Mouse (Mus musculus) G1E (cell line): Measurements from ENCODE around the gene Bcap31. TPM values are rescaled to one million over a fixed set of nuclear protein-coding genes. Genes with fewer than 3 reads are reported as not detected.

Experiments used
- ATAC-seq: 2 replicates; pipeline ENCODE4 v1.8.0; 2016; ENCODE audit warnings: mild to moderate bottlenecking; ENCODE audit not compliant: insufficient number of reproducible peaks, poor library complexity, low FRiP score, severe bottlenecking; ENCODE audit errors: extremely low read depth
- DNase-seq: peaks from one replicate; pipeline ENCODE4 v3.0.0; 2012; ENCODE audit warnings: low spot score
- H3K27me3 ChIP-seq: 2 replicates; pipeline ENCODE4 v1.6.1; 2012; ENCODE audit warnings: mild to moderate bottlenecking, low read length, inconsistent platforms; ENCODE audit not compliant: insufficient read depth
- H3K36me3 ChIP-seq: replicated peaks from 2 replicates; pipeline ENCODE3; 2012; ENCODE audit warnings: mild to moderate bottlenecking, inconsistent platforms
- H3K4me1 ChIP-seq: 2 replicates; pipeline ENCODE4 v1.6.1; 2012; ENCODE audit warnings: low read depth, low read length, inconsistent platforms, mixed read lengths; ENCODE audit not compliant: insufficient read depth
- H3K4me3 ChIP-seq: 2 replicates; pipeline ENCODE4 v1.5.1; 2012; ENCODE audit warnings: low read depth, mild to moderate bottlenecking, inconsistent platforms, low read length, moderate library complexity, mixed read lengths
- H3K9me3 ChIP-seq: replicated peaks from 2 replicates; pipeline ENCODE4 v1.6.1; 2012; ENCODE audit warnings: inconsistent platforms
- CTCF ChIP-seq: IDR thresholded peaks from 2 replicates; pipeline ENCODE4 v1.5.1; 2012; ENCODE audit warnings: low read depth, low read length, inconsistent platforms, mixed read lengths
- GATA1 ChIP-seq: IDR thresholded peaks from 2 replicates; pipeline ENCODE4 v1.6.1; 2012; ENCODE audit warnings: borderline replicate concordance, low read length, inconsistent platforms, mixed read lengths
- GATA2 ChIP-seq: IDR thresholded peaks from 2 replicates; pipeline ENCODE4 v1.6.1; 2012; ENCODE audit warnings: low read depth, low read length, inconsistent platforms, borderline replicate concordance
- POLR2AphosphoS5 ChIP-seq: IDR thresholded peaks from 2 replicates; pipeline ENCODE4 v1.6.1; 2012; ENCODE audit warnings: low read depth, low read length, inconsistent platforms; ENCODE audit not compliant: insufficient replicate concordance
- TAL1 ChIP-seq: conservative IDR thresholded peaks from 2 replicates; pipeline ENCODE4 v1.6.1; 2012; ENCODE audit warnings: low read depth, low read length, inconsistent platforms, mixed read lengths
- polyA plus RNA-seq: library from polyadenylated mRNA; stranded (reverse); fragments of >175 nt; gene quantifications from 2 replicates; pipeline ENCODE4 v1.2.3, GENCODE M21; 2012
- total RNA-seq, 2 experiments: library from RNA; stranded (forward) in 1 of 2; stranded (reverse) in 1 of 2; fragments of 200-1000 nt in 1 of 2; fragments of >200 nt in 1 of 2; fragmentation: Nextera tagmentation in 1 of 2; gene quantifications; 2 replicates each; pipeline ENCODE4 v1.2.3; 2014 to 2017

The Bcap31 gene
- total and polyA plus RNA-seq, 3 experiments: 16.0 to 215 (median 98.4) TPM

DNA sequence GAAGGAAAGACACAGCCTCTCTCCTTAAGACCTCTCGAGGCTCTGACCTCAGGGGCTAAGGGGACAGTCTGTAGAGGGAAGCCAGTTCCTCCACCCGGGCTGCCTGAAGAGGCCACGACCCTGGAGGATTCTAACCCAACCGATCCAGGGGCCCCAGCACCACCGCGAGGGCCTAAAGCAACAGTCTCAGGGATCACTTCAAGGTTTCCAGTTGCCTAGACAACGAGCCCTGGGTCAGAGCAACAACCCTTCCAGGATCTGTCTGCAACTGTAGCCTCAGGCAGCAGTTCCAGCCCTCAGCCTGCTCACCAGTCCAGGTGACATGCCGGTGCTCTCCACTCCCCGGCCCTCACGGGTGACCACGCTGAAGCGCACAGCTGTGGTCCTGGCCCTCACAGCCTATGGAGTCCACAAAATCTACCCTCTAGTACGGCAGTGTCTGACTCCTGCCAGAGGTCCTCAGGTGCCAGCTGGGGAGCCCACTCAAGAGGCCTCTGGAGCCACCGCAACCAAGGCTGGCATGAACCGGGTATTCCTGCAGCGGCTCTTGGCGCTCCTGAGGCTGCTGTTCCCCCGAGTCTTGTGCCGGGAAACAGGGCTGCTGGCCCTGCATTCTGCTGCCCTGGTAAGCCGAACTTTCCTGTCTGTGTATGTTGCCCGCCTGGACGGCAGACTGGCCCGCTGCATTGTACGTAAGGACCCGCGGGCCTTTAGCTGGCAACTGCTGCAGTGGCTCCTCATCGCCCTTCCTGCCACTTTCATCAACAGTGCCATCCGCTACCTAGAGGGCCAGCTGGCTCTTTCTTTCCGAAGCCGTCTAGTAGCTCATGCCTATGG is 952 bp upstream of the Bcap31 start:
- DNase-seq: peak; percentile 2
- Histone ChIP-seq H3K36me3 (peaks cover 40% of the 10 kb centered on the region), H3K27me3 (no peaks in the 10 kb centered on the region), H3K9me3 (no peaks in the 10 kb centered on the region), H3K4me3 (peak overlapping the region; percentile 76), H3K4me1 (peaks cover 37% of the 10 kb centered on the region)
- 0 out of 2 replicates have a peak, but pooled peaks have one; percentile 2 for ATAC-seq
- TF ChIP-seq CTCF (no peak), TAL1 (no peak), GATA1 (no peak), GATA2 (no peak), POLR2AphosphoS5 (no peak)

DNA sequence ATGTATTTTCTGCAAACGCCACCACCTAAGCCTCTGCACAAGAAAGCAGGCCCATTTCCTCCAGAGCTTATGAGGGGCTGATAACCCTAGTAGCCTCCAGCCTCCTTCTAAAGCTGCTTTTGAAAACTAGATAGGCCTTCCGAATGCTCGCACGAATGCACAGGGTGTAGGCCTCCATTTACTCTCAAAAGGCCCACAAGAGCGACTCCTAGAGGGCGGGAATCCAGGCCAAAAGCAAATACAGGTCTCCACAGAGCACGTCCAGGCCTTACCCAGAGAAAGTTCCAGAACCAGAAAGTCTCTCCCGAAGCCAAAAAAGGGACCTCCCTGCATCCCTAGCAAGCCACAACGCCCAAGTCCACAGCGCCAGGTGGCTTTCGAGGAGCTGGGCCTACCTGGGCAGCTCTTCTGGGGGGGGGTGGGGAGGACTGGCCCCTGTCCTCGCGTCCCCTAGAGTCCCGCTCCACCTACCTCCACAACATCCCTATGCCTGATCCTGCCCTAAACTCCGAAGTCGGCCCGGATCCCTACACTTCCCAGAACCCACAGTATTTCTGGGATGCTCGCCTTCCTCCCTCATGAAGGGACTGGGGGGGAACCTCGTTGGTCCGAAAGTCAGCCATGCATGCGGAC is 383 bp downstream of the Bcap31 start:
- peaks cover 33% of the 10 kb centered on the region for H3K4me1 ChIP-seq
- H3K27me3 ChIP-seq: no peaks in the 10 kb centered on the region
- H3K36me3 ChIP-seq: peaks cover 38% of the 10 kb centered on the region
- no peak for ATAC-seq
- TF ChIP-seq TAL1: no peak
- TF ChIP-seq GATA1: no peak
- peak; percentile 4 for DNase-seq
- no peaks in the 10 kb centered on the region for H3K9me3 ChIP-seq
- H3K4me3 ChIP-seq: peak overlapping the region; percentile 76

DNA sequence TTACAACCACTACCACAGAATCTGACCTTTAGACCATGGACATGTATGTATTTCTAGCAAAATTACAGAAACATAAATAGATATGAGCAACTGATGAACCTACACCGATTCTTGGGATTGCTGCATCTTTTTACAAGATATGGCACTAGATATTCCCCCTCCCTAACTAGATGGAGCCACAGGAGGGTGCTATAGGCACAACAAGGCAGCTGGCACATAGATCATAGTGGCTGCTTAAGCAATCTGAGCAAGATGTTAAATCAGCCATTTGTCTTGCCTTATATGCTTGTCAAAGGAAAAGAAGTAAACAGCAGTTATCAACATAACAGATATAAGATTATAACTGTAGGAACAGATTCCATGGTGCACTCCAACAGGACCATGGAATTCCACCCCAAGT is 15.5 kb downstream of the Bcap31 start:
- H3K4me1 ChIP-seq: no peaks in the 10 kb centered on the region
- no peaks in the 10 kb centered on the region for H3K27me3 ChIP-seq
- ATAC-seq: no peak
- H3K4me3 ChIP-seq: no peak overlapping the region
- H3K9me3 ChIP-seq: no peaks in the 10 kb centered on the region
- TF ChIP-seq GATA2 (no peak), GATA1 (no peak)
- DNase-seq: no peak
- H3K36me3 ChIP-seq: peaks cover 61% of the 10 kb centered on the region

DNA sequence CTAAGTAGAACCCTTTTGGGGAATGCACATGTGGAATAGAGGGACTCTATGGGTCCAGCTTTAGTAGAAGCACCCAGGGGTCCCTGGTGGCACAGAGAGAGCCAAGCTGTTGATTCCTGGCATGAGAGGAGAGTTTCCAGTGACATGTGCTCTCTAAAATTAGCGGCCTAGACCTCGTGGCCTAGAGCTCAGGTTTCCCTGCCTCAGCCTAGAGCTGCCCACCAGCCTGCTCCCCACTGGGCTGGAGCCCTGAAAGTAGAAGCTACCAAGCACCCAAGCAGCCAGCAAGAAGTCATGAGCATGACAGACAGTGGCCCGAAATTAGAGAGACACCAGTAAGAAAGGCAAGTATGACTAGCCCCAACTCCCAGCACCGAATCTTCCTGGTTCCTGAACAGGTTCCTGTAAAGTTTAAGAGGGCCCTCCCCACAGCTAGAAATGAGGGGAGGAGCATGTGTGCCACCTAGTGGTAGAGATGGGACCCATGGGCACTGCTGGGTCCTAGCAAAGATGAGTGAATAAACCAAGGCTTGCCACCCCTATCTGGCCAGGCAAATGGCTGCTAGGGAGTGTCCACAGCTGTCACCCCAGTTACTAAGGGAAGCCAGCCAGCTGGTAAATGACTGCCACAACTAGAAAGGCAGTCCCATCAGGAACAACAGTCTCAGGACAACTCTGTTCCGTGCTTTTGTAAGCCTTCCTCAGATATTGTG is 24.9 kb downstream of the Bcap31 start:
- Histone ChIP-seq H3K36me3 (peaks cover 92% of the 10 kb centered on the region), H3K27me3 (no peaks in the 10 kb centered on the region), H3K9me3 (no peaks in the 10 kb centered on the region), H3K4me1 (no peaks in the 10 kb centered on the region), H3K4me3 (no peak overlapping the region)
- ATAC-seq: no peak
- TF ChIP-seq CTCF (peak; percentile 25), GATA1 (no peak), TAL1 (no peak), POLR2AphosphoS5 (no peak)
- DNase-seq: no peak

DNA sequence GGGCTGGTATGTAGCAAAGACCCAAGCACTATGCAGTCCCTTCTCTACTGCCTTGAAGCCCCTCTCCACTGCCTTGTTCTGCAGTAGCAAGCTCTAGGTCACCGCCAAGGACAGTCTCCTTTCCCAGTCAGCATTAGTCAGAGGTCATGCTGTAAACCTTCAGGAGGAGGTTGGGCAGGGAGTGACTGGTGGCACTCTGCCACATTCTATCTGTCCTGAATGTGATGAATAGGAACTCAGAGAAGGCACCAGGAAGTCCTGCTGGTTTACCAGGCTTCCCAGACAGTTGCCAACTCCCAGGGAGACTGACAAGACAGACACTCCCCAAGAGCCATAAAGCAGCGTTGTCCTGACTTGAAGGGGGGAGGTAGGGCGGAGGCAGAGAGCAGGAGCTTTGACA is 30.3 kb downstream of the Bcap31 start:
- Histone ChIP-seq H3K4me1 (no peaks in the 10 kb centered on the region), H3K9me3 (no peaks in the 10 kb centered on the region), H3K36me3 (peaks cover 97% of the 10 kb centered on the region), H3K4me3 (no peak overlapping the region), H3K27me3 (no peaks in the 10 kb centered on the region)
- DNase-seq (no peak), ATAC-seq (no peak)
- TF ChIP-seq GATA1: no peak
- no peak for TF ChIP-seq TAL1
- no peak for TF ChIP-seq POLR2AphosphoS5
- TF ChIP-seq GATA2: no peak
- no peak for TF ChIP-seq CTCF

DNA sequence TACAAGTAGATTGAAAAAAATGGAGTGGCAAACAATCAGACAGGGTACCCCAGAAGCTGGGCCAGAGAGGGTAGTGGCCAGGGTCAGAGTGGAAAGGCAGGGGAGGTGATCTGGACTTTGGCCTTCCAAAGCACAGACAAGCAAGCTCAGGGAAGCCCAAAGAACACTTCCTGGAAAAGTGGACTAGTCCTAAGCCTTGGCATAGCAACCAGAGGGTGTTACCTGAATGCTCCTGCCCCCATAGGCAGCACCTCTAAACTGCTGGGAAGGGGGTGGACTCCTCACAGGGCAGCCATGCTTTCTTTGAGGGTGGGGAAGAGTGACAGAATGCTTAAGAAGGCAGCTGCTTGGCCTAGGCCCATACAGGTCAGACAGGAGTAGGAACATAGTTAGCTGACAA is 31.0 kb downstream of the Bcap31 start:
- Histone ChIP-seq H3K9me3 (no peaks in the 10 kb centered on the region), H3K36me3 (peaks cover 97% of the 10 kb centered on the region), H3K4me3 (no peak overlapping the region), H3K27me3 (no peaks in the 10 kb centered on the region), H3K4me1 (no peaks in the 10 kb centered on the region)
- ATAC-seq (no peak), DNase-seq (no peak)
- TF ChIP-seq GATA1: no peak
- no peak for TF ChIP-seq POLR2AphosphoS5
- no peak for TF ChIP-seq CTCF
